Mouse (Mus musculus) retina, adult 2 months (tissue): Measurements from ENCODE around the gene Ch25h.

Source experiments
- DNase-seq: peaks from one replicate; pipeline ENCODE4 v3.0.0-alpha.2; 2012; ENCODE audit warnings: low read depth, low spot score

The Ch25h gene

DNA sequence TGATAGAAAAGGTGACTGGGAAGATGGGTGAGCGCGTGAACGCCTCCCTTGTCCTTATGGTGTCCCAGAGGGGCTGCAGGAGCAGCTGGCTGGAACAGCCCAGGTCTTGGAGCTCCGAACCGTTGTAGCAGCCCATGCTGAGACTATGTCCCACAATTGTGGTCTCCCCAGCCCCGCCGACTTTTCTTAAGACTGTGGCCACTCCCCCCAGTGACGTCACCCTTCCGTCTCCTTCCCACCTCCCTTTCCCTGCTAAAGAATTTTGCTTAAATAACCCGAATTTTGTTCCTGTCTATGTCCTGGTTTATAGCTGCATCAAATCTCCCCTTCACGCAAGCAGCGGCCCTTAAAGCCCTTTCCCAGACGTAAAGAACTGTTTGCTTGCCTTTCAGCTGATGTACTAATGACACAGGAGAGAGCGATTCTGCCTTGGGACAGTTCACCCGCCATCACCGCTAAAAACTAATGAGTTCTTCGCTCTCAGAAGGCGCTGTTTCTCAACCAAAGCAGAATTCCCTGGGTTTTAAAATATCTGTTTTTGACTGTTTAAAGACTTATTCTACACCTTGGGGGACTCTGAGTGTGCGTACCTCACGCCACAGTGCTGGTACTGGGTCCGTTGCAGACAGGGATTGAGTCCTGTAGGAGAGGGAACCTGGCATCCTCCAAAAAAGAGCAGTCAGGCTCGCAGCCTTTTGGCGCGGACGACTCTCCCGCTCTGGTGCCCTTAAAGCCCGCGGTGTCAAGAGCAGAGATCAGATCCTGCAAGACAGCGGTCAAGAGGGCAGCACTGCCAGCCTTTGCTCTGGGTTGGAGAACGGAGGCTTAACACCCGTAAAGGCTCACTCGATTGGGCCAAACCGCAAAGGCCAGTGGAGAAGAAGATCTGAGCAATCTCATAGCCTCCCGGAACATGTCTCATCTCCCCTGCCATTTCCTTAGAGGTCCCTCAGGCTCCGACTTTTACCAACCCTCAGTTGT lies at the start of gene Ch25h:
Gene Ch25h, minus strand, starts transcription at position 174 of the 981 bp plus-strand sequence.
- DNase-seq, result no peak

DNA sequence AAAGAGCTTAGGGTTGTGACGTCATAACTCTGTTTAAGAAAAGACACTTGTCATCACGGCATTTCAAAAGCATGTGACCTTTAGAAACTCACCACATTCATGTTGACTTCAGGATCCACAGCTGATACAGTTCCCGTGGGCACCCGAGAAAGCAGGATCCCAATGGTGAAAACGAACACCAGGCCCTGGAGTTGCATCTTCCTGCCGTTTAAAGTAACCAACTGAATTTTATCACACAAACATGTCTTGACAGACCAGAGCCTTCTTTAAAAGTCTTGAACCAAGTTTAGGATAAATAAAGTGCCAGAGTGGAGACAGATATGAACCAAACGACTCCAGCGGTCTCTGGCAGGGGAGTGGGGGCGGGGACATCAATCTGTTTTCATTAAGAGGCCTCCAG lies 49.7 kb upstream of the Ch25h start:
- no peak for DNase-seq

DNA sequence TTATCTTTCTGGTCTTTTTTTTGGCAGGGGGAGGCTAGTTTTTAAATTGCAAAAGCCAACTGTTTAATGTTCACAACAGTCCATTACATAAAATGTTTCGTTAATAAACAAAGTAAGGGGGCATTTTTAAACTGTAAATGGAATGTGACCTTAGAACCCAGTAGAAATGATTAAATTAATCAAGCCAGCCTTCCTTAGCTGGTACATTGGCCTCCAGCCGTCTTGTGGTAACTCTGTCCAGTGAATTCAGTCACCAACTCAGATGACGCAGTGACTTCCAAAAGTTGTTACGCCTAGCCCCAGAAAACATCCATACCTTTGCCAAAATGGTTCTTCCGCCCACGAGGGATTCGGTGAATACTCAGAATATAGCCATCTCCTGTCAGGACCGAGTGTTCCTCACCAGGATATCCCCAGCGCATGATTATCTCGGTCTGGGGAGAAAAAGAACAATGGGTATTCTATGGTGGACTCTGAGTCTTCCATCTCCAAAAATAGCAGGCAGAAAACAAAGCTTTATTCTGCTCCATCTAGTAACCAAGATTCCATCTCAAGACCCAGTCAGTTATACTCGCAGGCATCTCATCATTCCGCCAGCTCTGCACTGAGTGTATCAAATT lies 48.3 kb upstream of the Ch25h start:
- DNase-seq, result no peak

DNA sequence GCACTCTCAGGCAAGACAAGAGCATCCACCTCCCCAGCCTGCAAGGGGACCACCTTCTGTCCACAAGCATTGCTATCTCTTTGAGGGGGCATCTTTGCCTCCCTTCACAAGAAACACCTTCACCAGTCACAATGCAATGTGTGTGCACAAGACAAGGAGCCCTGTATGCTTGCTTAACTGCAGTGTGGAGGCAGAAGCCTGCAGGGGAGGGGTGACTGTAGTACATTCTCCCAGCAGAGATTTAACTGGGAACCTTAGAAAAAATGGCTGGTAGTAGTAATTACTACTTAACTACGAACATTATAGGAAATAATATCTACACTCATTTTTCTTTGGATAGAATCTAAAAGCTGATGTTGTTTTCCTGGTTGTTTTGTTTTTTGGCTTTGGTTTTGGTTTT lies 47.0 kb upstream of the Ch25h start:
- DNase-seq, result no peak

DNA sequence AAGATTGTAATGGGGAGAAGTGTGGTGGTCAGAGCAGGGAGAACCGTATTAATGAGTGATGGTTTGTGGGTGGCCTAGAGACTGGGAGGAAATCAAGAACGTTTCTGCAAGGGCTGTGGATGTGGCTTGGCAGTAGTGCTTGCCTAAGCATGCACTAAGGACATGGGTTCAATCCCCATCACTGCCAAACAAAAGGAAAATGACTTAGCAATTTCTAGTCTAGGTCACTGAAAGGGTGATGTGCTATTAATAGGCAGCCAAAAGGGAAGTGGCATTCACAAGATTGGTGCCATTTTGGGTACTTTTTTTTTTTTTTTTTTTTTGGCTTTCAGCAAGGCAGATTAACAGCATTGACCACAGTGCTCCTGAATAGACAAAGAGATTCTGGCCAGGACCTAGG lies 46.4 kb upstream of the Ch25h start:
- no peak for DNase-seq

DNA sequence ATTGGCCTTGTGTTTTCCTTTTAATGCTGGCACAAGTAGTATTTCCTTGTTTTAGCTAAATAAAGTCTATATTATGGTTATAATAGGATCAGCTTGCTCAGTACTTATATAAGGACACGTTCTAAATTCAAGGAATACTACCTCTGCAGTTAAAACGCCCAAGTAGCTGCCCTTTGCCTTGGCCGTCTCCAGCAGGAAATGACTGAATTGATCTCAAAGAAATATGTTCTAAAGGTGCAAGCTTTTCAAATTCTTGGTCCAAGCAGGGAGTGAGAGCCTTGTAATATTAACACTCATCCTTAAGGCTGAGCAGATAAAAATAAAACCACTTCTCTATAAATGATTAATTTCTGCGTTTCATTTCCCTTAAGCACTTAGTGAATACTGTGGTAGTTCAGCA lies 45.1 kb upstream of the Ch25h start:
- no peak for DNase-seq

DNA sequence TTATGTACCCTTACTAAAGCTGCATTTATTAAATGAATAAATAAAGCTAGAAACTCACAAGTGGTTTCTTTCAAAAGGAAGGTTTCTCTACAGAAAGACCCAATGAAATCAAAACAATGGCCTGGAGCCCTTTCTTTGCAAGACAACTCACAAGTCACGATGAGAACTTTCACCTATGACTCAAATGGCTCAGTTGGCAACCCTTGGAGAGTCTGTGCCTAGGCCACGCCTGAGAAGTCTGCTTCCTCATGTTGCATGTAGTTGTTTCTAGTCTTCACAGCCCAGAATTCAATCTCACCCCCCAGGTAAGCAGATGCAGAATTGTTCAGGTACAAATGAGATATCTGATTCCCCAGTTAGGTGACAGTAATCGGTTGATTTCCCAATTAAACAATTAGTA lies 44.7 kb upstream of the Ch25h start:
- no peak for DNase-seq

DNA sequence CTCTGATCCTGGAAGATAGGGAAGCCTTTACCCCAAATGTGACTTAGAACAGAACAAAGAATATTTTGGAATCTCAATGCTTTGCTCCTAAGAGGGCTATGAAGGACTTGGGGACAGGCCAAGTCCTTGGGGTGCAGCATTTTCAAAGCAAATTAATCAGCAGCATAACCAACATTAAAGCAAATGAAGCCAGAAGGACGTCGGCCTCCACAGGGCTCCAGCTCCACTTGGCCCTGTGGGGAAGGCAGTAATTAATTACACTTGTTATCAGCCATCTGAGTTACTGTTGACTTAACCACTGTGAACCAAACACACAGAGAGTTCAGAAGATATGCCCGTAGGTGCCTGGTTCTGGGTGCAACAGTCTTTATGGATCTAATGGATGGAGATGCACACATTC lies 43.8 kb upstream of the Ch25h start:
- DNase-seq, result no peak

DNA sequence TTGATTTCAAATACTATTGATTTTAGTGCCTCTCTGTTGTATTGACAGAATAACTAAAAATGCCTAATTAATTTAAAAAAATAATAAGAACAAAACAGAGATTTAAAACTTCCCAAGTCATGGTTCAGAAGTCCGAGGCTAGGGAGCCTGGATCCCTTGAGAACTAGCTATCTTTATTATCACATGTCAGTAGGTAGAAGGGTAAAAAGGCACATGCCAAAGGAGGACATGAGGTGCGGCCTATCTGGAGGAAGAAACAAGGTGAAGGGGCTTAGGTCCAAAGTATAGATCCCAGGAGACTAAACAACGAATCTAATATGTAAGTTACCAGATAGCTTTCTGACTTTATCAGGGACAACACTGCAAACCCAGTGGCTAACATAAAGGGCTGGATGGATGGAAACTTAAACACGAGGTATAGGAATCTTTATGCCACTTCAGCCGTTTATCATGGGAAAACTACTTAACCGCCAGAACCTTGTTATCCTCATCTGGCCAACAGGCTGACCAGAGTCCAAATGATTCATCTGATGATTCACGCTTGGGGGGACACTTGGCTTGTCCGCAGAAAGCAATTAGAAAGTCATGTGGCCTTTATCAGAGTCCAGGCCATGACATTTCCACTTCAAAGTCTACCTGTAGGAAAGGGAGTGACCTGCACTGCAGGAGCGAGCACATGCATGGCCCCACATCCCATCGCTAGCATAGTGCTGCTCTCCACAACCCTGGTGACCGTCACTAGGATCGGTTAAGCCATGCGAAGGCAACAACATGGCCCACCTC lies 43.0 kb upstream of the Ch25h start:
- no peak for DNase-seq

DNA sequence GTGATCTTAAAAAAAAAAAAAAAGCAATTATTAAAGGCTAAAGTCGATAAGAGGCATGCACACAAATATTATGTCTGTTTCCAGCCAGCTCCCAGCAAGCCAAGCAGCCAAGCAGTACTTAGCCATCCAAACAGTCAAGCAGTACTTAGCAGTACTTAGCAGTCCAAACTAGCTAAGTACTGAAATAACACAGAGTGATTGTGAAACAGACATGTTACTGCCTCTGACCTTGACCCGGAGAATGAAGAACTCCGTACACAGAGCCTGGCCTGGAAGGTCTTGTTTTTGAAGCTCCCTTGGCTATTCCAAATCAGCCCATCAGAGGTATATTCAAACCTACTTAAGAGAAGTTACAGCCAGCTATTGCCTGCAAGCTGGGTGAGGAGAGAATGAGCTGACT lies 42.2 kb upstream of the Ch25h start:
- DNase-seq, result no peak

DNA sequence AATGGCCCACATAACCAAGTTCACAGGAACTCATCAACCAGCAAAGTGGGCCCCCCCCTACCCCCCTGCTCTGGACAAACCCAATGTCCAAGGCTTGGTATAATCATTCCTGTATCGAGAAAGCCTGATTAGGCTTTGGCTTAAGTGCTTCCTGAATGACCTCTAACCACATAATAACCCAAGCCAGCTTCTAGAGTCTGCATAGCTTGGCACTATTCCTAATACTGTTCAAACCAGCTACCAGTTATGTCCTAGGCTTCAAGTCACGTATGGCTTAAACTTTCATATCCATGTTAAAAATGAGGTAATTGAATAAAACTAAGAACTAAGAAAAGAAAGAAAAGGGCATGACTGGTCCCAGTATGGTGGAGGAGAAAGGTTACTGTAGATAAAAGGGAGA lies 41.4 kb upstream of the Ch25h start:
- no peak for DNase-seq

DNA sequence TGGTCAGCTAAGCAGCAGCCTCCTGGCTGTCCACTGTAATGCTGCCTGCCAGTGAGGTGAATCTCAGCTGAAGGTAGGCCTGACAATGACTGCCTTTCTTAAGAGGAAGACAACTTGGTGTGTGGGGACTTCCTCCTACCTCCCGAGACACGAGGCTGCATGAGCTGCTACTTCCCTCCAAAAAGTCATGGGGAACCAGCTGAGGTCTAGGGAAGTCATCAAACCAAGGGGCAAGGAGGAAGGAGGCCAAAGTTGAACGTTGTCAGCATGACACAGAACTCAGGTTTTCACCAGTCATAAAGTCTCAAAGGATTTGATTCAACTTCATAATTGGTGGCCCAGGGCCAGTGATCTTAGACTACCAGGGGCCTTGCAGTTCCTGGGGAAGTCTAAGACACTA lies 40.7 kb upstream of the Ch25h start:
- DNase-seq, result no peak

DNA sequence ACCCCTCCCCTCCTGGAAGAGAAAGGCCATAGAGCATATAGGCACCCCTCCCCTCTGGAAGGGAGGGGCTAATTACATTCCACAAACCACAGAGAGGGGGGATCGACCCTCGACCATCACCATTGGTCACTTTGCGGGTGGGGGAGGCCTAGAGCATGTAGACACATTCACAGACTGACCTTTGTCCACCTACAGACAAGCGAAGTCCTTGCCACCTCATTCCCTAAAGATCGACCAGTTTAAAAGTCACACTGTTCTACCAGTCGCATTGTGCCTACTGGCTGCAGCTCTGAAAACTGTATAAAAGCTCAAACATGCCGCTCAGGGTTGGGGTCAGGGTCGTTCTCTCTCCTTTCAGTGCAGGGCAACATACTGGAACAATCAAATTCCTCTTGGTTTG lies 36.6 kb upstream of the Ch25h start:
- no peak for DNase-seq

DNA sequence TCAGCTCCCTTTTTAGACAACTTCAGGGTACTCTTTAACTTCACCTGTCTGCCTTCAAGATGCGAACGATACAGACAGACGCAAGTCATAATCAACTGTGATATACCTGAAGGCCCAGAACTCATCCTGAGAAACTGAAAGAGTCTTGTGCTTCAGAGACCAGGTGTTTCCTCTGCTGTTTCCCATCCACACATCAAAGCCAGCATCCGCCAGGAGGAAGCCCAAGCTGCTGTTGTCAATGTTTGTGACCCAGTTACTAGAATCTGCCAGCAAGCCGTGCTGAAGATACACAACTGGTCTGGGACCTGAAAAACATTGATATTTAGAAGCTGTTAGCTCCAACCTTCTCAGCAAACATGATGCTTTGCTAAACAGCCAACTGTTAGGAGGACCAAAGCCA lies 35.8 kb upstream of the Ch25h start:
- no peak for DNase-seq

DNA sequence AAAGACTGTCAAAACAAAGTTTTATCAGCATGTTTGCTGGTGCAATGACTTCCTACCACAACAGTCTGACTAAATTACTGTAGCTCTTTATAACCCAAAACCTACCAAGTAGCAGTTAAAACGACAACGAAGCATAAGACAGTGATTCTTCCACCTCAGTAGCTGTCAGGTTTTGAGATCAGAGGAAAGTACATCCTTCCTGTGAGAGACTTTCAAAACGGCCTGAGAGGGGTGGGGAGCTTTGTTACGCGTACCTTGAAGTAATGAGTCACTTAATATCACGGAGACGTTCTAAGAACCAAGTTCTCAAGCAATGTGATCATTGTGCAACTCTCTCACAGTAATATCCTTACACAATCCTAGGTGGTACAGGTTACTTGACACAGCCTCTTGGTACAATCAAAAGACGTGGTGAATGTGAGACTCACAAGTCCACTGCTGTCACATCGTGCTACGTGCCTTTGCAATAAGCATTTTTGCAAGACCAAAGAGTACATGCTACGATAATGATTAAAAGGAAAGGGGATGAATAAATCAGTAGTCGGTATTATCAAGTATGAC lies 30.3 kb upstream of the Ch25h start:
- no peak for DNase-seq

DNA sequence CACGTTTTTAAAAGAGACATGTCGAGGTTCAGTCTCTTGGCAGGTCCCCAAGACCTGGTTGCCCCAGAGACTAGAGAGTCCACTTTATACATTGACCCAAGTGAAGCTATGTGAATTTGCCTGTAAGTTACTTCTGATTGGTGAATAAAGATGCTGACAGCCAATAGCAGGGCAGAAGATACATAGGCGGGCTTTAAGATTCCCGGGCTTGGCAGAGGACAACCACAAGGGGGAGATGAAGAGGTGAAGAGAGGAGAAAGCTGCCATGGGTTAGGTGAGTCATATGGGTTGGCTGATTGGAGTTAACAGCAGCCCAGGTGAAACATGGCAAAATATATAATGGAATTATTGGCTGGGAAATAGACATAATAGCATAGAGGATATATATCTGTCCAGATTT lies 25.8 kb upstream of the Ch25h start:
- peak; percentile 16 for DNase-seq

DNA sequence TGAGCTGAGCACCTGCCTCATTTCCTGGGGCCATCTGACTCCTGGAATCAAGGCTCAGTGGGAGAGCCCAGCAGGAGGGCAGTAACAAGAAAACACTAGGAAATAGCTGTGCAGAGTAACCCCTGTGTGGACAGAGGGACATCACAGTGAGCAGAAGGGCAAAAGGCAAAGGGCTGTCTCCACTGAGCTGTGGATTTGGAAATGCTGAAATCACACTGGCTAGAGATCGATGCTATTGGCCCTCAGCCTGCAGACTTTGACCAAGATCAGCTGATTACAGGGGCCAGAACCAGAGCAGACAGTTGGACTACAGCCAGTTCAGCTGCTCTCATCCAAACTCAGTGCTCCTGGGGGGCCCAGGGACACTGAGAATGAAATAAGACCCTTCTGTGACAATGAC lies 21.4 kb upstream of the Ch25h start:
- DNase-seq, result no peak

DNA sequence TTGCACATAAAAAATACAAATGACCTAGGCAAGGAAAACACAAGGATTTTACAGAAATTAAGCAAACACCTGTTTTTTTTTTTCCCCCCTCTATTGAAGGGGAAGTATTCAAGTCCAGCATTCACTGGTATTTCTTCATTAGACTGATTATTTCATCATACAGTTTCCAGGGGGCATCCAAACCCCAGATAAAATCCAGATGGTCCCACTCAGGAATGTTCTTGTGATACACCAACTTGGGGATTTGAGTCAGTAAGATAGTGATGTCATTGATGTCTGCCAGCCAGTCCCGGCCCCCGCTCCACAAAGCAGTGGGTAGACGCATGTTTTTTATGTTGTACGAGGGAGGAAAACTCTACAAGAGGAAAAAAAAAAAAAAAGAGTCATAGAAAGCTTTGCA lies 18.9 kb upstream of the Ch25h start:
- DNase-seq, result no peak

DNA sequence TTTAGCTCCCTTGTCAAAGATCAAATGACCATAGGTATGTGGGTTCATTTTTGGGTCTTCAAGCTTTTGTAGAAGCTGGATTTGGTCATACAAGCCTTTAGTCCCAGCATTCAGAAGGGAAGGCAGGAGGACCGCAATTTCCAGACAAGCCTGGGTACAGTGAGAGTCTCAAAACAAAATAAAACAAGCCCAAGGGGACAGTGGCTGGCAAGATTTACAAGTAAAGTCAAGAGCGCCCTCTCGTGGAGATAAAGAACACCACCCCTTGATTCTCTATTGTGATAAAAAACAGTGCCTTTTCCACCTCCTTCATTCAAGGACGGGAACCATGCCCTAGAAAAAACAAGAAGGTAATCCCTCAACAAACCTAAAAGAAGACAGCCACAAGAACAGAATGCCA lies 8.6 kb upstream of the Ch25h start:
- DNase-seq, result peak; percentile 16

DNA sequence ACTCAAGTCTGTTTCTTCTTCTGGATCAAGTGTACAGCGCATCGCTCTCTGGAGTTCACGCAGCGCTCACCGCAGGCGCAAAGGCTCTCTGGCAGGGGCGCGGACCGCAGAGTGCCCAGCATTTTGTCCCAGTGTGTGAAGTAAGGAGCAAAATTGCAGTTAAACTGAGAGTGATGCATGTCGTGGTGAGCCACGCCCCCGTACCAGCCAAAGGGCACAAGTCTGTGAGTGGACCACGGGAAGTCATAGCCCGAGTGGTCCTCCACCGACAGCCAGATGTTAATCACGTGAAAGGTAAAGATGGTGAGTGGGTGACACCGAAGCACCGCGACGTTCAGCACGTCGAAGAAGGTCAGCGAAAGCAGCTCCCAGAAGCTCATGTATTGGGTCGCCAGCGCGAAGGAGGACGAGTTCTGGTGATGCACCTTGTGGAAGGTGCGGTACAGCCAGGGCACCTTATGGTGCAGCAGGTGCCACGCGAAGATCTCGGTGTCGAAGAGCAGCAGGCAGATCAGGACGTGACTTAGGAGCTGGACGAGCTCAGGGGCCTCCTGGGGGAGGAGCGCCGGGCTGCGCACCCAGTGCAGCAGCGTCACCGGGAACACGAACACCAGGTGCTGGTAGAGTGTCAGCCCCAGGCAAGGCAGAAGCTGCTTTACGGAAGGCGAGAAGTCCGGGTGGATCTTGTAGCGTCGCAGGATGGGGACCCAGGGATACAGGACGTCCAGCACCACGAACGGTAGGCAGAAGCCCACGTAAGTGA lies 555 bp downstream of the Ch25h start:
- no peak for DNase-seq

DNA sequence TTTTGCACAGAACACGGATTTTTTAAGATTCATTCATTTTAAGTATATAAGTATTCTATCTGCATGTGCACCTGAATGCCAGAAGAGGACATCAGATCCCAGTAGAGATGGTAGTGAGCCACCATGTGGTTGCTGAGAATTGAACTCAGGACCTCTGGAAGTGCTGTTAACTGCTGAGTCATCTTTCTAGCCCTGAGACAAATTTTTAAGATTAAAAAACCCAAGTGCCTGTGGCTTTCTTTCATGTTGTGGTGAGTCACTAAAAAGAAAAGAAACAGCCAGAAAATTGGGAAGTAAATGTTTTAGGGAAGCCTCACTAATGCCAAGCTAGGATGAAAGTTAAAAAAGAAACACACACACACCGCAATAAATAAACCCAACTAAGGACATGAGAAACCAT lies 3.3 kb downstream of the Ch25h start:
- DNase-seq, result no peak
